Comparison of ENCODE assay signal across 8 mouse cellular contexts in the genomic region with DNA sequence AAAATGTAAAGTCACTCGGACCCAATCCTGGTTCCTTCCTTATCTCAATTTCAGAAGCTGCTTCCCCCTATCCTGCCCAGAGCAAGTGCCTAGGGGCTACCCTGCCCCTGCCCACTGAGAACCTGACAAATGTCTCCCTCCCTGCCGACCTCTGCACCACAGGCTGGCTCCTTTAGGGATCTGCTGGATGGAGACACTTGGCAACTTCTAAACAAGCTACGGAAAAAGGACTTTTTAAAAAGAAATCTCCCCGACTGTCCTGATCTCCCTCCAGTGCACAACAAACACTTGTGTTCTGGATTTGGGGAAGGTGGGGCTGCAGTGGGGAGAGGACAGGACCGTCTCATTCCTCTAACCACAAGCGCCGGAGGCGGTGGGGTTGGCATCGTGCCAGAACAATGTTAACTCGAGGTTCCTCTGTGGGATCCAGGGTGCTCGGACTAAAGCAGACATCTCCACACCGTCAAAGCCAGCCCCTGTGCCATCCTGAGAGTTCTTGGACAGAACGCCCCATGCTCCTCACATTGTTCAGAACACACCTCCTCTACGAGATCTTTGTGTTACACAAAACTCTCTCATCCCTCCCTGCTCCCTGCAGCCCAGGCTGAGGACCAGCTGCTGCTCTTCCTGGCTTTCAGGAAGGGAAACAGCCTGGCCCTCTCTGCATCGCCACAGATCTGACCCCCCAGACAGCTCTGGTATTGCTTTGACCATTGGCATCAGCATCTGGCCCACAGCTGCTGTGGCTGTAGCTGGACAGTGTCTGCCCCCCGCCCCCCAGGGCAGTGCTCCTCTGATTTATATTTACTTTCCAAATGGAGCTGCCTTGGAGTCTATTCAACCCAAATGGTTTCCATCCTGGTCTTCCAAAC.
A peak's percentile ranks its signal among the peaks of the same experiment; 100 is the strongest.
DNase-seq lines count a peak whose midpoint lies in the region; ATAC-seq and TF ChIP-seq lines count a peak whose summit lies in the region.

No protein-coding gene starts in this region.

- no peak for ATAC-seq in limb, embryonic 11.5 days (ENCODE audit: insufficient number of reproducible peaks, low FRiP score, low TSS enrichment, low read depth)
- ATAC-seq in forebrain, embryonic 15.5 days (replicated peaks), result no peak

- no peak overlapping the region for H3K4me2 ChIP-seq in limb, embryonic 11.5 days (ENCODE audit: low read depth, severe bottlenecking)
- no peak overlapping the region for H3K4me2 ChIP-seq in forebrain, embryonic 15.5 days (replicated peaks)

- H3K27ac ChIP-seq in limb, embryonic 11.5 days (replicated peaks; ENCODE audit: low read depth, low read length), result 0 out of 2 replicates have a peak overlapping the region, but pooled peaks have one; percentile 36
- peak overlapping the region; percentile 0; the same call in 1 of the 2 replicates for H3K27ac ChIP-seq in small intestine, adult 2 months (ENCODE audit: insufficient read depth, low read depth, low read length)
- H3K27ac ChIP-seq in forebrain, embryonic 15.5 days (replicated peaks), result no peak overlapping the region

- WGBS in limb, embryonic 11.5 days, result 65% methylated on average over 16 of the region's 16 CpGs
- WGBS in small intestine, adult 2 months, result 64% methylated on average over 16 of the region's 16 CpGs
- WGBS in forebrain, embryonic 15.5 days, result 60% methylated on average over 16 of the region's 16 CpGs

- H3K36me3 ChIP-seq in limb, embryonic 11.5 days (ENCODE audit: control insufficient read depth, insufficient read depth, low read length), result no peaks in the 10 kb centered on the region
- H3K36me3 ChIP-seq in small intestine, adult 2 months (ENCODE audit: control insufficient read depth, insufficient read depth, low read length), result peaks cover 19% of the 10 kb centered on the region
- H3K36me3 ChIP-seq in forebrain, embryonic 15.5 days, result no peaks in the 10 kb centered on the region

- intact Hi-C loops in heart, postnatal 10 days (cut with DNase I), result no loop called here

- no peak overlapping the region for H3K9ac ChIP-seq in limb, embryonic 11.5 days (ENCODE audit: low read length)
- no peak overlapping the region for H3K9ac ChIP-seq in forebrain, embryonic 15.5 days (replicated peaks)

- H3K4me3 ChIP-seq in limb, embryonic 11.5 days (ENCODE audit: low read depth, low read length), result no peak overlapping the region
- H3K4me3 ChIP-seq in small intestine, adult 2 months (ENCODE audit: low read depth, low read length), result no peak overlapping the region
- no peak overlapping the region for H3K4me3 ChIP-seq in forebrain, embryonic 15.5 days

- TF ChIP-seq CTCF in small intestine, adult 2 months (IDR thresholded peaks at IDR 0.05; ENCODE audit: extremely low read depth, insufficient read length, insufficient replicate concordance, low read depth, low read length), result no peak

- no peak for TF ChIP-seq POLR2A in small intestine, adult 2 months (IDR thresholded peaks at IDR 0.05; ENCODE audit: low read depth, low read length)

- H3K9me3 ChIP-seq in limb, embryonic 11.5 days (ENCODE audit: control insufficient read depth, low read length), result no peaks in the 10 kb centered on the region
- H3K9me3 ChIP-seq in forebrain, embryonic 15.5 days, result no peaks in the 10 kb centered on the region

- peak; percentile 72 to 77 for DNase-seq in cerebellum, postnatal 10 days
- DNase-seq in cerebellum, adult 11 months, result no peak
- peak; percentile 67 to 79 for DNase-seq in right cerebral cortex, postnatal 10 days (ENCODE audit: low spot score in 2 of 2)
- no peak for DNase-seq in right cerebral cortex, adult 2 months (ENCODE audit: low spot score in 2 of 2)
- DNase-seq in heart, postnatal 10 days, result peak; percentile 71 to 78
- peak; percentile 49 for DNase-seq in limb, embryonic 11.5 days (ENCODE audit: low spot score)

- H3K27me3 ChIP-seq in limb, embryonic 11.5 days (ENCODE audit: control insufficient read depth, insufficient read depth, low read length), result no peaks in the 10 kb centered on the region
- H3K27me3 ChIP-seq in small intestine, adult 2 months (ENCODE audit: control insufficient read depth, insufficient read depth, low read length), result no peaks in the 10 kb centered on the region
- no peaks in the 10 kb centered on the region for H3K27me3 ChIP-seq in forebrain, embryonic 15.5 days

- peaks cover 12% of the 10 kb centered on the region; the same call in 1 of the 2 replicates for H3K4me1 ChIP-seq in limb, embryonic 11.5 days (ENCODE audit: control insufficient read depth, insufficient read depth, low read length)
- no peaks in the 10 kb centered on the region for H3K4me1 ChIP-seq in small intestine, adult 2 months (ENCODE audit: control insufficient read depth, insufficient read depth, insufficient read length, low read length)
- H3K4me1 ChIP-seq in forebrain, embryonic 15.5 days, result 0 out of 2 replicates have a peak, but pooled peaks cover 2% of the 10 kb centered on the region

Comparison
In these comparisons a context has a peak if more than half of its experiments do, and no peak if none do; other contexts are left out.
1. DNase-seq: peak in cerebellum, postnatal 10 days (2 of 2), right cerebral cortex, postnatal 10 days (2 of 2), heart, postnatal 10 days (2 of 2) and limb, embryonic 11.5 days (single experiment); none in cerebellum, adult 11 months (single experiment) and right cerebral cortex, adult 2 months (0 of 2).